Mouse (Mus musculus) monocyte, adult 2 months (primary cell): ENCODE data around the gene Hepacam2.
"Not testable (repeated sequence)": the region's sequence is repeated elsewhere in the genome, so short reads cannot be mapped to it uniquely, and the experiment has no call there.

Experiments used
- DNase-seq, 2 experiments: peaks; one replicate each; pipeline ENCODE4 v3.0.0; 2022; ENCODE audit warnings: low spot score in 2 of 2, low read depth in 1 of 2

Gene Hepacam2

DNA sequence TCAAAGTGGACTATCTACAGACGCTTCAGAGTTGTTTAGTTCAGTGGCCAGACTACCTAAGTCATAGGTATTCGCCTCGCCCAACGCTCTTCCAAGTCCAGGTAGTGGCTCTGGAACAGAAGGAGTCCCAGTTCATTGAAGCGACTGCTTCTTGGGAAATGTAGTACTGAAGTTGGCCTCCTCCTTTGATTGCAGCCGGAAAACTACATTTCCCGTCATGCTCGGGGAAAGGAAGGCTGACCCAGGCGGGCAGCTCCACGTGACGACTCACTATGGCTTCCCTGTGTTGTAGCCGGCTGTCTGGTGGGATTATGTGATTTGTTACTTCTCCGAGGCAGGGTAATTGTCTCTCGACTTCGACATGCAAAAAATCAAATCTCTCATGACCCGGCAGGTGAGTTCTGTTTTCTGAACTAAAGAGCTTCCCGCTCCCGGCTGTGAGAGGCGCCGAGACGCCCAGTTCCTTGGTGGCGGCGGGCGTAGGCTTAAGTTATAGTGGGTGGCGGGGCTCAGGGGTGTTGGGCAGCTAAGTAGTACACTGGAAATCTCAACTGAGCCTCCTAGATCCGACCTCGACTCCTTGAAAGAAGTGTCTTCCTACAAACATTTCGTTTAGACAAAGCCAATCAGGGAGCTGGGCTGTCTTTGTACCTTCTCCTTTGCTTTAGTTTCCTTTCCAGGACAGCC, at the start of gene Hepacam2, which contains the start of gene Vps50:
TSS of gene Hepacam2 (minus strand) at position 137 of the 687 bp plus-strand sequence.
TSS of gene Vps50 (plus strand) at position 221 of the 687 bp plus-strand sequence.
- DNase-seq = peak; percentile 53 to 68

- no peak for DNase-seq
Measured at GRCm38 (mm10) chr6:3544970-3545369, 46.9 kb upstream of the Hepacam2 start.

GRCm38 (mm10) chr6:3543862-3544261, 45.8 kb upstream of the Hepacam2 start:
- no peak for DNase-seq

GRCm38 (mm10) chr6:3539470-3539869, 41.4 kb upstream of the Hepacam2 start:
- DNase-seq = no peak

GRCm38 (mm10) chr6:3536048-3536447, 38.0 kb upstream of the Hepacam2 start:
- DNase-seq = no peak

- DNase-seq = no peak
Measured at GRCm38 (mm10) chr6:3531445-3531844, 33.3 kb upstream of the Hepacam2 start.

DNA sequence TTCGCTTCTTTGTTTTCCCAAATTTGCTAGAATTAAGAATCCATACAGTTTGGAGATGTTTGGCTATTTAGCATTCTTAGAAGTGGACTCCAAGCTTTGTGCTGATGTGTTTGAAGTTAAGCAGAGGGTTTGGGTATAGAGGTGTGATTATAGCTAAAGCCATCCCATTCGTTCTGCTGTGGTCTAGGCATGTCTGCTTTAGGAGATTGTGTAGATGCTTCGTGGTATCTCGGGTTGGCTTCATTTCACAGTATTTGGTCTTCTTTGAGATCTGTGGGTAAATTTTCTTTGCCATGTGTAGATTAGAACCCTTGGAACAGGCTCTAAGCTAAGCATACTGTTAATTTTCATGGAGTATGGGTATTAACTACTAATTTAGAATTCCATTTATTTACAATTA, 30.1 kb upstream of the Hepacam2 start:
- DNase-seq = no peak

GRCm38 (mm10) chr6:3512611-3513010, 14.5 kb upstream of the Hepacam2 start:
- DNase-seq = no peak

DNA sequence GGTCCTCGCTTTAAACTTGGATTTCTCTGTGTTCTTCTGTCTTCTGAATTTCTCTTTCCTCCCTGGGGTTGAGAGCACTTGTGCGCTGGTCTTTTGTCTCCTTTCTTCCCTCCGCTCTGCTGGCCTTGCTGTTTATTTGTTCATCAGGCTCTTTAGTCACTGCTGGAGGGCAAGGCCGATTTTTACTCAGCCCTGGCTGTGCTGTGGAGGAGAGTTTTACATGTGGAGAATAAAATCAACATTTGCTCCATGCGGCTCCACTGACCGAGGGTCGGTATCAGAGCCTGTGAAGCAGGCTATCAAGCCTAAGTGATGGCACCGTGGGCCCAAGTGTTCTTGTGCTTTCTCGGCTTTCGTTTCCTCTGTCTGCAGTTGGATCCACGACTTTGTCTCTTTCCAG, 13.5 kb upstream of the Hepacam2 start:
- DNase-seq = no peak

GRCm38 (mm10) chr6:3511116-3511515, 13.0 kb upstream of the Hepacam2 start:
- DNase-seq = no peak

DNA sequence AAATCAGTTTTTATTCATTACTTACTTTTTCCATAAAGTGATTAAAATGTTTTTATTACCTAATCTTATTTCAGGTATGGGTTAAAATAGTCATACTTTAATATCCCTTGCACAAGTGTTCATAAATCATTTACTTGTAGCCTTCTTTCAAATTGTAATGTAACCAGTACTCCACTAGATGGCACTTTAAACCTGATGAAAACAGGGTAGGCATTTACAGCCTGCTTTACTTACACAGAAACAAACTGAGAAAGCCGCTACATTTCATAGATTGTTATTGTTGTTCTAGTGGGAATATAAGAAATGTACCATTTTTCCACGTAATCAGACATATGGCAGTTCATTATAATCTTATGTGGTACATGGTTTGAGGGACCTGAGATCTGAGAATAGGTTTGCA, 11.7 kb upstream of the Hepacam2 start:
- no peak for DNase-seq

DNA sequence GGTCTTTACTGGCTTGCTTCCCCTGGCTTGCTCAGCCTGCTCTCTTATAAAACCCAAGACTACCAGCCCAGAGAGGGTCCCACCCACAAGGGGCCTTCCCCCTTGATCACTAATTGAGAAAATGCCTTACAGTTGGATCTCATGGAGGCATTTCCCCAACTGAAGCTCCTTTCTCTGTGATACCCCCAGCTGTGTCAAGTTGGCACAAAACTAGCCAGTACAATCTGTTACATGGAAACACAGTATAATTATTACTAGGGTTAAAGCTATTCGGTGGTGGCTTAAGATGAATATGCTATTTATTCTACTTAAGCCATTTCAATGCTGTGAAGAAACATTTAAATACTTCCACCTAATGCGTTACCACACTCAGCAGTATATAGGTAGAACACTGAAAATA, 10.1 kb upstream of the Hepacam2 start:
- not testable (repeated sequence) for DNase-seq

DNA sequence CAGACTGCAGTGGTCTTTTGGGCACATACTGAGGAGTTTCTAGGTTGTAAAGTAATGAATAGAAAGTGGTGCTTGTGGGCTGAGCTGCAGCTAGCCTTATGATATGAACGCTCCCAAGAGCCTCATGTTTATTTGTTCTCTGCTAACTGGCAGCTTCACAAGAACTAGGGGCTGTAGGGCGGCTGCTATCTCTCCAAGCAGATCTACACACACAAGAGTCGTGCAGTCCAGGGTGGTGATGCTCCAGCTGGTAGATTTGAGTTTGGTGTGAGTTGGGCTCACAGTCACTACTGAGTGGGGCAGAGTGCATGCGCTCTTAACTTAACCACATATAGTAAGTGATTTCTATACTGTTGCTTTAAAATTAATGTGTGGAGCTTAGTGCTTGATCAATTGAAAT, 9.0 kb upstream of the Hepacam2 start:
- no peak for DNase-seq

DNA sequence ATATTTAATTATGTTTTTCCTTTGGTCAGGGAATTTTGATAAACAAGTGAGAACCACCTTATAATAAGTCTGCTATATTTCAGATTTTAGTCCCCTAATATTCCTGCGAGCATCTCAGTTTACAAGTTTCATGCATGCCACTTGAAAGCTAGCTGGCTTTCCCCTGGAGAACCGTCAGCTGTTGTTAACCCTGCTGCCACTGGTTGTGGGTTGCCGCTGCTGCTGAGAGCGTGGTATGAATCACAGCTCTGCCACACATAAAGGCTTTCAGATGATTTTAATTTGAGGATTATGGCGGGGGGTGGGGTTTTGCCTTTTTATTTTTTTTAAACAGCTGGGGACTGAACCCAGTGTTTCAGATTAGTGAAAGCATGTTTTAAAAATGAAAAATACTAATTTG, 7.2 kb upstream of the Hepacam2 start:
- no peak for DNase-seq

DNA sequence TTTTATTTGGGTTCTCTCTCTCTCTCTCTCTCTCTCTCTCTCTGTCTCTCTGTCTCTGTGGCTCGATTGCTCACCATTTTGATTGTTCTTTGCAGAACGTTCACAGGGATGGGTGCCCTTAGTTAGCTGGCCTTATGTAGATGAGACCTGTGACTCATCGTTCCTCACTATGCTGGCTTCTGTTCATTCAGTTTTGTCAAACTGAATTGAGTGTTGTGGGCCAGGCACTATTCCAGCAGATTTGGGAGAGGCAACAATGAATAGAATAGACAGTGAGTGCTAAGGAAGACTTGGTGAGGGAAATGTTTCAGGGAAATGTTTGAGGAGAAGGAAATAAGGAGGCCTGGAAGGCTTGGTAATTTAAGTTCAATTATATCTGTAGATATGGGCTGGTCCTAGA, 2.2 kb upstream of the Hepacam2 start:
- no peak for DNase-seq

DNA sequence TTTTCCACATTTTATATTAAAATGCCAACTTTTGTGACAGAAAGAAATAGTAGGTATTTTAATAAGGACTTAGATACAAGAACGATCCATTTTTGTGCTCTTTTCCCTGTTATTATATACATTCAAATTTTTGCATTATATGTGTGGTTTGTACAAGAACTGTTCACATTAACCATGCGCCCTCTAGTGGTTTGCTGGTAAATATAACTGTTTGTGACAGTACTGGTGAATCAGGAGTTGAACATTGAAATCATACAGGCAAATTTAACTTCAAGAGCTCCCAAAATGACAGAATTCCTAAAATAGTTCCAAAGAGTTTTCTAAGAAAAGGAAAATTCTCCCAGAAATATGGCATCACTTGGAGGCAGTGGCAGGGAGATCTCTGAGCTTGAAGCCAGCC, 1.9 kb downstream of the Hepacam2 start:
- DNase-seq = no peak

- no peak for DNase-seq
Measured at GRCm38 (mm10) chr6:3494285-3494684, 3.8 kb downstream of the Hepacam2 start.

DNA sequence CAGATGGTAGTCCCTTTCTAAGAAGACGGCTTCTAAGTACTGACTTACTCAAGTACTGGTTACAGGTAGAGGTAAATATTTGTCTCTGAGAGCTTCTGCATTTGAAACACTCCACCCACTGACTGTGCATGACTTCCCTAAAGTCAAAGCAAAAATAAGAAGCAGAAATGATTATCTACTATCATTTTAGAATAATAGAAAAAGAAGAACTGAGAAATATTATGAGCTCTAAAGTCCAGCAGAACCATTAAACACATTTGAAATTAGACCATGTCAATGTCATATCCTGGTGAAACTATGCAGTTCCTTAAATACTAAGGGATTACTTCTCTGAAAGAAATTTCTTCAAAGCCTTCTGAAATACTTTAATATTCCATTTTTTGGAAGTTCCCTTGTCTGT, 10.7 kb downstream of the Hepacam2 start:
- no peak for DNase-seq

GRCm38 (mm10) chr6:3485133-3485532, 13.0 kb downstream of the Hepacam2 start:
- no peak for DNase-seq

DNA sequence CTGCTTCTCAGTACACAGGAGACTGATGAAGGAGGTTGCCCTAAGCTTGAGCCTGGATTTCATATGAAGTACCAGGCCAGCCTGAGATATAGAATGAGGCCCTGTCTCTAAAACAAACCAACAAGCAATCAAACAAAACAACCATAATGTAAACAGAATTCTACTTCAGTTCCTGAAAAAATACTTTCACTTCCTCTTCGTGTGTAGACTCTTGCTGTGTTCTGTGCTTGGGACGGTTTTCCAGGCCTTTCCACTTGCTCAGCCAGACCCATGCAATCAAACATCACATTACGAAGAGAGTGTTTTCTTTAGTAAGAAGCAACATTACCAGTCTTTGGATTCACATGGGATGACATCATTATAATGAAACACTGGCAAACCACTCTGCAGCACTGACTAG, 16.4 kb downstream of the Hepacam2 start:
- DNase-seq = no peak

DNA sequence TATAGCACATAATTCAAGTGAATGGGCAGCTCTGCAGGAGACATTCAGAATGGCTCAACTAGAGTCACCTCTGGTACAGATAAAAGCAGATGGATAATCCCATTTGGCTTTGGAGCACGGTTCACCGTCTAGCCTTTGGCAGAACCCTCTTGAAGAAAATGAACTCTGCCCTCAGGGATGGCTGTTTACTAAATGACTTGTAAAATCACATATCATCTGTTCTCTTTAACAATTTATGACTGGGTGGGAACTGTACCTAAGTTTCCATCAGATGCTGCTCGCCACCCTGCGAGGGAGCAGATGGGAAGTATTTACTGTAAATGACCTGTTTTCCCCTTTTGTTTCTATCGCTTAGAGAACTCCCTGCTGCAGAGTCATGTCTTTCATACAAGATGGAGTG, 18.2 kb downstream of the Hepacam2 start:
- DNase-seq = no peak

DNA sequence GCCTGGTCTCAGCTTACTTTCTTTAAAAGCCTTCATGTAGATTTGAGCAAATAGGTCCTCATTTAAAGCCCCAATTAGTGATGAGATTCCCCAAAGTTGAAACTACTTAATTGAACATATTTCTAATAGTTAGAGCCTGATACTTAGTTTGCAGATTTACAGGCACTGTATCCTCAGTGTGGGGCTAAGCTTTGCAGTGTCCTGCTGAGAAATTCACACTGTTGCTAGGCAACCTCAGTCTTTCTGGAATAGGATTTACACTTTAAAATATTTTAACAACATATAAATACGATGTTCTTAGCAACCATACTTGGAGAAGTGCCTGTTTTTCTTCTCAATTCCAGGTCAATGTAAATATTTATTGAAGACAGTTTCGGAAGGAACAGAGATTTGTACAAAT, 21.8 kb downstream of the Hepacam2 start:
- no peak for DNase-seq

- no peak for DNase-seq
Measured at GRCm38 (mm10) chr6:3470706-3471105, 27.4 kb downstream of the Hepacam2 start.
